ENCODE assay signal across 9 mouse cellular contexts in the genomic region with DNA sequence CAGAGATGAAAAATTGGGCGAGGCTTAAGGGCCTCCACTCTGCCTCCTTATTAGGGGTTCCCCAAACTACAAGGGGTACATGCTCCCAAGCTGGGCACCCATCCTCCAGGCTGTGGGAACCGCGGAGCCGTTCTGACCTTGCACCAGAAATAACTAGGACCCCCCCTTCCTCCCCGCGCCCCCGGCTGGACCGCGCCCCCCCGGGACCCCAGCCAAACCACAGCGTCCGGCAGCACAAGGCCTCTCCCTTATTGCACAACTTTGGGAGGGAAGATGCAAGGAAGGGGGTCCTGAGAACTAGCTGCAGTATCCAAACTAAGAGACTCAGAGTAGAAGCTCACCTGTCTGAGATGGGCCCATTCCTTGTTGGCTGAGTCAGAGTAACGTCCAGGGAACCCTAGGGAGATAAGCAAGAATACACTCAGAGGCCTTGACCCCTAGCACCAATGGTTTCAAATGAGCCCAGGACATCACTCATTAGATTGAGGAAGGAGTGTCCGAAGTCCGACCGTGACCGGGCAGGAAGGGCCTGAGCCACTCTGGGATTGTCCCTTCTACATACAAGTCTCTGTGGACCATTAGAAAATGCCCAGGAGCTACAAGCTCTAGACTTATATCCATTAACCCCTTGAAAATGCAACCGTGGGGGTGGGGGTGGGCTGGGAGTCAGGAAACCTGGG. TPM values are rescaled to one million over a fixed set of nuclear protein-coding genes. Genes with fewer than 3 reads are reported as not detected.
A peak's percentile ranks its signal among the peaks of the same experiment; 100 is the strongest.
DNase-seq lines count a peak whose midpoint lies in the region; ATAC-seq lines count a peak whose summit lies in the region.
"Had no signal": no experiment of that assay in that cellular context is flagged by ENCODE, and none has a peak within 500 bp of the region (broad histone marks: within the 10 kb centered on the region; RNA-seq: fewer than 3 reads in every experiment).

No protein-coding gene starts in this region.

- H3K4me2 ChIP-seq in intestine, embryonic 14.5 days (ENCODE audit: low read length), result peak overlapping the region; percentile 64; the same call in 1 of the 2 replicates
- peak overlapping the region; percentile 81; the same call in 1 of the 2 replicates for H3K4me2 ChIP-seq in midbrain, embryonic 14.5 days (ENCODE audit: low read length)

- H3K4me3 ChIP-seq in intestine, embryonic 14.5 days (ENCODE audit: low read depth, low read length), result no peak overlapping the region
- 0 out of 2 replicates have a peak overlapping the region, but pooled peaks have one; percentile 4 for H3K4me3 ChIP-seq in midbrain, embryonic 14.5 days (replicated peaks; ENCODE audit: low read depth, low read length)

- H3K4me1 ChIP-seq in intestine, embryonic 14.5 days (replicated peaks; ENCODE audit: control insufficient read depth, insufficient read depth, low read length), result peaks cover 26% of the 10 kb centered on the region
- H3K4me1 ChIP-seq in midbrain, embryonic 14.5 days (ENCODE audit: control insufficient read depth, insufficient read depth, low read length), result peaks cover 40% of the 10 kb centered on the region

- peaks cover 43% of the 10 kb centered on the region for H3K36me3 ChIP-seq in intestine, embryonic 14.5 days (ENCODE audit: control insufficient read depth, insufficient read depth, low read length)
- H3K36me3 ChIP-seq in midbrain, embryonic 14.5 days (ENCODE audit: control insufficient read depth, insufficient read depth, low read length), result peaks cover 37% of the 10 kb centered on the region

- no peak for ATAC-seq in intestine, embryonic 14.5 days (replicated peaks; ENCODE audit: low FRiP score, low TSS enrichment, low read depth)
- ATAC-seq in midbrain, embryonic 14.5 days (ENCODE audit: low FRiP score, low TSS enrichment), result no peak
- ATAC-seq: Patski had no signal

- peaks cover 53% of the 10 kb centered on the region for H3K27me3 ChIP-seq in intestine, embryonic 14.5 days (replicated peaks; ENCODE audit: control insufficient read depth, insufficient read depth, low read length)
- H3K27me3 ChIP-seq in midbrain, embryonic 14.5 days (ENCODE audit: control insufficient read depth, insufficient read depth, low read length), result peaks cover 66% of the 10 kb centered on the region
- H3K27me3 ChIP-seq: Patski had no signal

- DNase-seq in gastrocnemius, postnatal 25 days, result peak; percentile 57
- no peak for DNase-seq in gastrocnemius, postnatal 10 days
- DNase-seq in cerebellum, postnatal 14 days, result peak; percentile 34 to 43
- DNase-seq in intestine, embryonic 14.5 days (ENCODE audit: low spot score), result no peak
- no peak for DNase-seq in midbrain, embryonic 14.5 days
- no peak for DNase-seq in embryo, embryonic 11 days
- no peak for DNase-seq in left cerebral cortex, adult 9 months (ENCODE audit: low spot score in 2 of 2)
- DNase-seq in frontal cortex, postnatal 25 days (ENCODE audit: low spot score in 2 of 2), result no peak

- H3K9me3 ChIP-seq in intestine, embryonic 14.5 days (ENCODE audit: control insufficient read depth, low read length), result no peaks in the 10 kb centered on the region
- no peaks in the 10 kb centered on the region for H3K9me3 ChIP-seq in midbrain, embryonic 14.5 days (ENCODE audit: control insufficient read depth, low read length)

- no peak overlapping the region for H3K27ac ChIP-seq in intestine, embryonic 14.5 days (ENCODE audit: low read depth)
- H3K27ac ChIP-seq in midbrain, embryonic 14.5 days (replicated peaks; ENCODE audit: low read depth, low read length), result no peak overlapping the region

- 73% methylated on average over 18 of the region's 18 CpGs for WGBS in intestine, embryonic 14.5 days
- 61% methylated on average over 18 of the region's 18 CpGs for WGBS in midbrain, embryonic 14.5 days

- no peak overlapping the region for H3K9ac ChIP-seq in intestine, embryonic 14.5 days (ENCODE audit: low read length)
- no peak overlapping the region; the same call in 1 of the 2 replicates for H3K9ac ChIP-seq in midbrain, embryonic 14.5 days (replicated peaks; ENCODE audit: low read length)

RNA-seq across cellular contexts. Expression of a gene that starts 1.9 kb away (rescaled TPM):
- total RNA-seq in gastrocnemius, postnatal 25 days (2021), result 1 to 10 TPM in 1 of 2 experiments, under 1 TPM in 1; 0.99 to 2.2 TPM
- 1 to 10 TPM; 4.2 to 4.3 TPM for total RNA-seq in gastrocnemius, postnatal 10 days (2021)
- 1.2 and 1.4 TPM in 2 replicates for polyA plus RNA-seq in intestine, embryonic 14.5 days (2014; fragmentation: Nextera tagmentation; extraction: Ambion mirVana)
- 2.3 and 2.8 TPM in 2 replicates for polyA plus RNA-seq in midbrain, embryonic 14.5 days (2014; fragmentation: Nextera tagmentation; extraction: Ambion mirVana)

RNA-seq across cellular contexts. Expression of a gene that starts 2.7 kb away (rescaled TPM):
- 10 to 100 TPM; 18.4 to 24.0 TPM for total RNA-seq in gastrocnemius, postnatal 25 days (2021)
- 10 to 100 TPM; 33.2 to 36.7 TPM for total RNA-seq in gastrocnemius, postnatal 10 days (2021)
- 12.8 and 13.8 TPM in 2 replicates for polyA plus RNA-seq in intestine, embryonic 14.5 days (2014; fragmentation: Nextera tagmentation; extraction: Ambion mirVana)
- polyA plus RNA-seq in midbrain, embryonic 14.5 days (2014; fragmentation: Nextera tagmentation; extraction: Ambion mirVana), result 8.2 and 8.4 TPM in 2 replicates

RNA-seq across cellular contexts. Expression of a gene that starts 6.8 kb away (rescaled TPM):
- total RNA-seq in gastrocnemius, postnatal 25 days (2021), result not detected
- total RNA-seq in gastrocnemius, postnatal 10 days (2021), result not detected
- 0.23 TPM in 1 of 2 replicates, not detected in the other for polyA plus RNA-seq in intestine, embryonic 14.5 days (2014; fragmentation: Nextera tagmentation; extraction: Ambion mirVana)
- 0.16 TPM in 1 of 2 replicates, not detected in the other for polyA plus RNA-seq in midbrain, embryonic 14.5 days (2014; fragmentation: Nextera tagmentation; extraction: Ambion mirVana)

RNA-seq across cellular contexts. Expression of a gene that starts 12.7 kb away (rescaled TPM):
- total RNA-seq in gastrocnemius, postnatal 25 days (2021), result 1 to 10 TPM; 2.7 to 2.8 TPM
- 1 to 10 TPM; 5.5 to 6.3 TPM for total RNA-seq in gastrocnemius, postnatal 10 days (2021)
- polyA plus RNA-seq in intestine, embryonic 14.5 days (2014; fragmentation: Nextera tagmentation; extraction: Ambion mirVana), result 5.8 and 7.4 TPM in 2 replicates
- polyA plus RNA-seq in midbrain, embryonic 14.5 days (2014; fragmentation: Nextera tagmentation; extraction: Ambion mirVana), result 42.2 and 56.0 TPM in 2 replicates

RNA-seq across cellular contexts. Expression of a gene that starts 48.7 kb away (rescaled TPM):
- 10 to 100 TPM; 22.8 to 23.4 TPM for total RNA-seq in gastrocnemius, postnatal 25 days (2021)
- total RNA-seq in gastrocnemius, postnatal 10 days (2021), result 10 to 100 TPM; 37.4 to 39.0 TPM
- 71.2 and 73.8 TPM in 2 replicates for polyA plus RNA-seq in intestine, embryonic 14.5 days (2014; fragmentation: Nextera tagmentation; extraction: Ambion mirVana)
- polyA plus RNA-seq in midbrain, embryonic 14.5 days (2014; fragmentation: Nextera tagmentation; extraction: Ambion mirVana), result 73.3 and 75.5 TPM in 2 replicates

Comparison
In these comparisons a context has a peak if more than half of its experiments do, and no peak if none do; other contexts are left out.
1. DNase-seq: peak in gastrocnemius, postnatal 25 days (single experiment) and cerebellum, postnatal 14 days (2 of 2); none in gastrocnemius, postnatal 10 days (single experiment), intestine, embryonic 14.5 days (single experiment), midbrain, embryonic 14.5 days (single experiment), embryo, embryonic 11 days (single experiment), left cerebral cortex, adult 9 months (0 of 2) and frontal cortex, postnatal 25 days (0 of 2).